Mouse (Mus musculus) heart, embryonic 11.5 days (tissue): ENCODE measurements at regions not wholly inside any gene's neighbourhood (a gene's known extent, or its start where the extent isn't known, plus 50 kb on each side); places are given as distances from the start of the nearest gene placed in this dataset.

Experiments used
- ATAC-seq: fragments of 200-750 bp; cut with Nextera tagmentation; replicated peaks from 2 replicates; pipeline ENCODE4 v1.8.0; 2017; ENCODE audit warnings: moderate library complexity; ENCODE audit not compliant: insufficient number of reproducible peaks, low FRiP score, low TSS enrichment
- H3K27ac ChIP-seq: fragments of 300-500 bp; sonication (generic); 2 replicates; pipeline ENCODE4 v1.5.1; 2014; ENCODE audit warnings: mild to moderate bottlenecking, low read depth, low read length
- H3K27me3 ChIP-seq: fragments of 300-500 bp; sonication (generic); 2 replicates; pipeline ENCODE4 v1.6.1; 2014; ENCODE audit warnings: mild to moderate bottlenecking, low read length, mixed read lengths; ENCODE audit not compliant: control insufficient read depth, insufficient read depth
- H3K36me3 ChIP-seq: fragments of 300-500 bp; sonication (generic); 2 replicates; pipeline ENCODE4 v1.6.1; 2014; ENCODE audit warnings: mild to moderate bottlenecking, low read length, moderate library complexity, mixed read lengths; ENCODE audit not compliant: control insufficient read depth, insufficient read depth
- H3K4me1 ChIP-seq: fragments of 300-500 bp; sonication (generic); 2 replicates; pipeline ENCODE4 v1.6.1; 2014; ENCODE audit warnings: low read length; ENCODE audit not compliant: control insufficient read depth, insufficient read depth
- H3K4me2 ChIP-seq: fragments of 300-500 bp; sonication (generic); 2 replicates; pipeline ENCODE4 v1.6.1; 2014; ENCODE audit warnings: mild to moderate bottlenecking, moderate library complexity
- H3K4me3 ChIP-seq: fragments of 300-500 bp; sonication (generic); 2 replicates; pipeline ENCODE4 v1.5.1; 2014; ENCODE audit warnings: low read depth, low read length
- H3K9ac ChIP-seq: fragments of 300-500 bp; sonication (generic); 2 replicates; pipeline ENCODE4 v1.6.1; 2014; ENCODE audit warnings: mild to moderate bottlenecking, low read depth, low read length, moderate library complexity
- H3K9me3 ChIP-seq: fragments of 300-500 bp; sonication (generic); replicated peaks from 2 replicates; pipeline ENCODE4 v1.6.1; 2016; ENCODE audit warnings: low read length; ENCODE audit not compliant: control insufficient read depth
- WGBS: fragments of 180-500 bp; shearing (Covaris S2); extraction: QIAGEN DNeasy Blood & Tissue Kit; methylation state at CpG from one replicate; pipeline ENCODE4 v1.1.7; 2014; ENCODE audit not compliant: insufficient replicate concordance; 5-methylcytosine and 5-hydroxymethylcytosine counted together

- H3K36me3 ChIP-seq: no peaks in the 10 kb centered on the region
- H3K4me1 ChIP-seq: no peaks in the 10 kb centered on the region
- no peak for ATAC-seq
- H3K27me3 ChIP-seq: no peaks in the 10 kb centered on the region
- H3K4me3 ChIP-seq: no peak overlapping the region
- no peaks in the 10 kb centered on the region for H3K9me3 ChIP-seq
- H3K4me2 ChIP-seq: no peak overlapping the region
- 87% methylated on average over 3 of the region's 3 CpGs for WGBS
- no peak overlapping the region for H3K9ac ChIP-seq
- no peak overlapping the region for H3K27ac ChIP-seq
Measured at GRCm38 (mm10) chr10:110625644-110626043, 119.6 kb upstream of the E2f7 start.

- H3K9me3 ChIP-seq: no peaks in the 10 kb centered on the region
- no peaks in the 10 kb centered on the region for H3K27me3 ChIP-seq
- H3K4me2 ChIP-seq: no peak overlapping the region
- no peak overlapping the region for H3K9ac ChIP-seq
- 74% methylated on average over 10 of the region's 10 CpGs for WGBS
- H3K4me3 ChIP-seq: no peak overlapping the region
- no peak for ATAC-seq
- H3K4me1 ChIP-seq: no peaks in the 10 kb centered on the region
- no peaks in the 10 kb centered on the region for H3K36me3 ChIP-seq
- no peak overlapping the region for H3K27ac ChIP-seq
Measured at GRCm38 (mm10) chr10:110640406-110640805, 104.8 kb upstream of the E2f7 start.

- H3K9me3 ChIP-seq: no peaks in the 10 kb centered on the region
- no peaks in the 10 kb centered on the region for H3K27me3 ChIP-seq
- no peaks in the 10 kb centered on the region for H3K36me3 ChIP-seq
- ATAC-seq: no peak
- no peak overlapping the region for H3K4me2 ChIP-seq
- H3K9ac ChIP-seq: no peak overlapping the region
- no peaks in the 10 kb centered on the region for H3K4me1 ChIP-seq
- H3K4me3 ChIP-seq: no peak overlapping the region
- no peak overlapping the region for H3K27ac ChIP-seq
- 80% methylated on average over 19 of the region's 19 CpGs for WGBS
Measured at GRCm38 (mm10) chr10:110642065-110642690, 103.1 kb upstream of the E2f7 start.

GRCm38 (mm10) chr10:110647603-110648002, 97.6 kb upstream of the E2f7 start:
- no peaks in the 10 kb centered on the region for H3K9me3 ChIP-seq
- H3K4me1 ChIP-seq: no peaks in the 10 kb centered on the region
- ATAC-seq: no peak
- H3K27me3 ChIP-seq: no peaks in the 10 kb centered on the region
- no peak overlapping the region for H3K27ac ChIP-seq
- H3K4me2 ChIP-seq: no peak overlapping the region
- 78% methylated on average over 7 of the region's 7 CpGs for WGBS
- no peaks in the 10 kb centered on the region for H3K36me3 ChIP-seq
- H3K9ac ChIP-seq: no peak overlapping the region
- H3K4me3 ChIP-seq: no peak overlapping the region

- no peak overlapping the region for H3K4me2 ChIP-seq
Measured at GRCm38 (mm10) chr10:110650107-110650506, 95.1 kb upstream of the E2f7 start.

GRCm38 (mm10) chr10:110650851-110651250, 94.4 kb upstream of the E2f7 start:
- Histone ChIP-seq H3K27ac (no peak overlapping the region), H3K4me1 (no peaks in the 10 kb centered on the region), H3K4me2 (no peak overlapping the region), H3K9ac (no peak overlapping the region), H3K36me3 (no peaks in the 10 kb centered on the region), H3K27me3 (no peaks in the 10 kb centered on the region), H3K9me3 (no peaks in the 10 kb centered on the region), H3K4me3 (no peak overlapping the region)
- ATAC-seq: no peak

More at GRCm38 (mm10) chr10:110650107-110650506, 95.1 kb upstream of the E2f7 start:
- Histone ChIP-seq H3K9ac (no peak overlapping the region), H3K36me3 (no peaks in the 10 kb centered on the region), H3K4me1 (no peaks in the 10 kb centered on the region), H3K9me3 (no peaks in the 10 kb centered on the region), H3K4me3 (no peak overlapping the region), H3K27me3 (no peaks in the 10 kb centered on the region), H3K27ac (no peak overlapping the region)
- ATAC-seq: no peak
- 58% methylated on average over 6 of the region's 6 CpGs for WGBS

GRCm38 (mm10) chr10:110654070-110654469, 91.2 kb upstream of the E2f7 start:
- H3K36me3 ChIP-seq: no peaks in the 10 kb centered on the region
- no peaks in the 10 kb centered on the region for H3K4me1 ChIP-seq
- no peak for ATAC-seq
- no peaks in the 10 kb centered on the region for H3K27me3 ChIP-seq
- WGBS: 76% methylated on average over 6 of the region's 6 CpGs
- H3K4me2 ChIP-seq: no peak overlapping the region
- no peaks in the 10 kb centered on the region for H3K9me3 ChIP-seq
- H3K9ac ChIP-seq: no peak overlapping the region
- no peak overlapping the region for H3K27ac ChIP-seq
- H3K4me3 ChIP-seq: no peak overlapping the region

GRCm38 (mm10) chr10:110658153-110658695, 87.0 kb upstream of the E2f7 start:
- H3K9me3 ChIP-seq: no peaks in the 10 kb centered on the region
- no peak overlapping the region for H3K4me3 ChIP-seq
- 83% methylated on average over 4 of the region's 4 CpGs for WGBS
- no peaks in the 10 kb centered on the region for H3K27me3 ChIP-seq
- no peaks in the 10 kb centered on the region for H3K4me1 ChIP-seq
- H3K4me2 ChIP-seq: no peak overlapping the region
- H3K36me3 ChIP-seq: no peaks in the 10 kb centered on the region
- ATAC-seq: no peak
- H3K9ac ChIP-seq: no peak overlapping the region
- H3K27ac ChIP-seq: no peak overlapping the region

GRCm38 (mm10) chr10:110676503-110676902, 68.7 kb upstream of the E2f7 start:
- Histone ChIP-seq H3K27me3 (no peaks in the 10 kb centered on the region), H3K4me2 (no peak overlapping the region), H3K9me3 (no peaks in the 10 kb centered on the region), H3K4me3 (no peak overlapping the region), H3K4me1 (no peaks in the 10 kb centered on the region), H3K27ac (no peak overlapping the region), H3K36me3 (no peaks in the 10 kb centered on the region), H3K9ac (no peak overlapping the region)
- 51% methylated on average over 4 of the region's 4 CpGs for WGBS
- 0 out of 2 replicates have a peak, but pooled peaks have one; percentile 42 for ATAC-seq
